Mouse (Mus musculus) cerebellum, adult 2 months (tissue): ENCODE measurements at regions not wholly inside any gene's neighbourhood (a gene's known extent, or its start where the extent isn't known, plus 50 kb on each side); places are given as distances from the start of the nearest gene placed in this dataset.

Experiments used
- CTCF ChIP-seq: fragments of 200-500 bp; IDR thresholded peaks from 2 replicates; pipeline ENCODE4 v1.5.1; 2011; ENCODE audit warnings: low read depth, mild to moderate bottlenecking, control low read depth, low read length, moderate library complexity, borderline replicate concordance; ENCODE audit not compliant: insufficient read depth
- POLR2A ChIP-seq: fragments of 200-500 bp; IDR thresholded peaks from 2 replicates; pipeline ENCODE4 v1.6.1; 2011; ENCODE audit warnings: low read length, control low read depth, borderline replicate concordance; ENCODE audit not compliant: insufficient read depth

- TF ChIP-seq CTCF, result no peak
- no peak for TF ChIP-seq POLR2A
Measured at GRCm38 (mm10) chr15:88505491-88506119, 94.5 kb upstream of the Zdhhc25 start.
